Mouse (Mus musculus): ENCODE results near the gene Hoxd4. TPM values are rescaled to one million over a fixed set of nuclear protein-coding genes. Genes with fewer than 3 reads are reported as not detected.

The Hoxd4 gene
- total RNA-seq, 2 experiments from 2014 or later = not detected

GRCm38 (mm10) chr2:74696442-74697335 is 15.0 kb upstream of the Hoxd4 start:
- intact Hi-C loops (cut with DNase I) = loop anchor here (10.0 kb wide), 1 partner anchor 1422 kb away; the partner anchor contains the start of gene Sp9
- no peak overlapping the region for H3K27ac ChIP-seq
- no peak for DNase-seq (ENCODE audit: extremely low spot score in 1 of 2, low spot score in 2 of 2)
- H3K4me3 ChIP-seq = no peak overlapping the region
- TF ChIP-seq CTCF (IDR thresholded peaks at IDR 0.05) = no peak

- intact Hi-C loops (cut with DNase I) = loop anchor here (10.0 kb wide), 1 partner anchor 1423 kb away; the partner anchor contains the start of gene Sp9
- no peak; the same call in 1 of the 2 replicates for TF ChIP-seq CTCF (IDR thresholded peaks at IDR 0.05)
- Histone ChIP-seq H3K4me3 (0 out of 2 replicates have a peak within 1 kb of the TSS, but pooled peaks have one; percentile 1), H3K27ac (no peak within 1 kb of the TSS)
- no peak for DNase-seq (ENCODE audit: extremely low spot score in 1 of 2, low spot score in 2 of 2)
These were observed 14.1 kb upstream of the Hoxd4 start, which contains the start of gene Hoxd9 for GRCm38 (mm10) chr2:74697567-74698121. Gene Hoxd9, plus strand, starts transcription at chr2:74697727.

GRCm38 (mm10) chr2:74698201-74699052 is 13.3 kb upstream of the Hoxd4 start:
- intact Hi-C loops (cut with DNase I) = loop anchor here (10.0 kb wide), 1 partner anchor 1424 kb away; the partner anchor contains the start of gene Sp9
- no peak for TF ChIP-seq CTCF (IDR thresholded peaks at IDR 0.05)
- no peak overlapping the region for H3K4me3 ChIP-seq
- H3K27ac ChIP-seq = no peak overlapping the region
- no peak for DNase-seq (ENCODE audit: extremely low spot score in 1 of 2, low spot score in 2 of 2)

- no peak for DNase-seq (ENCODE audit: extremely low spot score in 1 of 2, low spot score in 2 of 2)
- intact Hi-C loops (cut with DNase I) = loop anchor here (10.0 kb wide), 1 partner anchor 1424 kb away; the partner anchor contains the start of gene Sp9
- no peak for TF ChIP-seq CTCF (IDR thresholded peaks at IDR 0.05)
- no peak overlapping the region for H3K4me3 ChIP-seq
- no peak overlapping the region for H3K27ac ChIP-seq
These were observed 12.7 kb upstream of the Hoxd4 start for GRCm38 (mm10) chr2:74699053-74699430.

- no peak for DNase-seq (ENCODE audit: extremely low spot score in 1 of 2, low spot score in 2 of 2)
- TF ChIP-seq CTCF (IDR thresholded peaks at IDR 0.05) = no peak
- Histone ChIP-seq H3K27ac (no peak overlapping the region), H3K4me3 (no peak overlapping the region)
- intact Hi-C loops (cut with DNase I) = loop anchor here (5.0 to 10.0 kb wide), 6 partner anchors 262 to 1425 kb away; partner anchors contain the start of gene Sp9
These were observed 11.8 kb upstream of the Hoxd4 start for GRCm38 (mm10) chr2:74699664-74700545.

- Histone ChIP-seq H3K4me3 (no peak overlapping the region), H3K27ac (no peak overlapping the region)
- TF ChIP-seq CTCF (IDR thresholded peaks at IDR 0.05) = no peak
- DNase-seq (ENCODE audit: extremely low spot score in 1 of 2, low spot score in 2 of 2) = no peak
- intact Hi-C loops (cut with DNase I) = loop anchor here (5.0 to 10.0 kb wide), 5 partner anchors 262 to 724 kb away; no protein-coding TSS in a partner anchor
These were observed 11.1 kb upstream of the Hoxd4 start for GRCm38 (mm10) chr2:74700546-74701112.

GRCm38 (mm10) chr2:74701949-74702819 is 9.5 kb upstream of the Hoxd4 start:
- Histone ChIP-seq H3K4me3 (no peak overlapping the region), H3K27ac (no peak overlapping the region)
- DNase-seq (ENCODE audit: extremely low spot score in 1 of 2, low spot score in 2 of 2) = peak; percentile 69 to 83
- peak; percentile 93 for TF ChIP-seq CTCF (IDR thresholded peaks at IDR 0.05)
- intact Hi-C loops (cut with DNase I) = loop anchor here (1.0 to 10.0 kb wide), 7 partner anchors 260 to 888 kb away; no protein-coding TSS in a partner anchor

GRCm38 (mm10) chr2:74702820-74703219 is 8.9 kb upstream of the Hoxd4 start:
- Histone ChIP-seq H3K4me3 (no peak overlapping the region), H3K27ac (no peak overlapping the region)
- TF ChIP-seq CTCF (IDR thresholded peaks at IDR 0.05) = no peak
- intact Hi-C loops (cut with DNase I) = loop anchor here (1.0 to 10.0 kb wide), 7 partner anchors 259 to 887 kb away; no protein-coding TSS in a partner anchor
- no peak for DNase-seq (ENCODE audit: extremely low spot score in 1 of 2, low spot score in 2 of 2)

- no peak for TF ChIP-seq CTCF (IDR thresholded peaks at IDR 0.05)
- no peak overlapping the region for H3K27ac ChIP-seq
- no peak for DNase-seq (ENCODE audit: extremely low spot score in 1 of 2, low spot score in 2 of 2)
- H3K4me3 ChIP-seq = no peak overlapping the region
- intact Hi-C loops (cut with DNase I) = loop anchor here (2.0 to 10.0 kb wide), 6 partner anchors 259 to 721 kb away; no protein-coding TSS in a partner anchor
These were observed 8.4 kb upstream of the Hoxd4 start for GRCm38 (mm10) chr2:74703317-74703716.

All from left cerebral cortex, adult 2 months (tissue).